Mouse (Mus musculus) ovary, postnatal 10 days (tissue): ENCODE results near the gene Ptges3.
A peak's percentile ranks its signal among the peaks of the same experiment; 100 is the strongest.
"Not testable (repeated sequence)": the region's sequence is repeated elsewhere in the genome, so short reads cannot be mapped to it uniquely, and the experiment has no call there.

Experiments used
- DNase-seq: peaks from one replicate; pipeline ENCODE4 v3.0.0; 2022; ENCODE audit warnings: low spot score

The Ptges3 gene

DNA sequence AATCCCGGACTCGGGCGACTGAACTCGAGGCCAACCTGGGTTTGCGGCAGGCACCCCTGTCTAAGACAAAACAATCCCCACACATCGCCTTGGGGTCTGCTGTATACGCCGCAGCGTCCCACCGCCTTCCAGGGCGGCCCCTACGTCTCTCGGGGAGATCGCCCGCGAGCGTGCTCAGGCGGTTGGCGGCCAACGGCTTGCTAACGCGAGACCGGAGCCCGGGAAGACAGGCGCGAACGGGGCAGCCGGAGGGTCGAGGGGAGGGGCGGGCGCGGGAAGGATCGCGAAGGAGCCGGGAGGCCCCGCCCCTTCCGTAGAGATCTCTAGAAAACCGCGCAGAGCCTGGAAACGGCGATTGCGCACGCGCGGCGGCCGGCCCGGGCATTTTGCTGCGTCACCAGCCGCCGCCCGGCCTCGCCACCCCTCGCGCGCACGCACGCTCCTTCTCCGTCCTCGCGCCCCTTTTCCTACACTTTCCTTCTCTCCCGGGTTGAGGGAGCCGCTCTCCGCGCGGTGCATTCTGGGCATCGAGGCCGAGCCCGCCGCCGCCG, at the start of gene Ptges3:
Gene Ptges3 (plus strand): TSS at position 354 of the 551 bp plus-strand sequence.
- DNase-seq, result peak; percentile 97

DNA sequence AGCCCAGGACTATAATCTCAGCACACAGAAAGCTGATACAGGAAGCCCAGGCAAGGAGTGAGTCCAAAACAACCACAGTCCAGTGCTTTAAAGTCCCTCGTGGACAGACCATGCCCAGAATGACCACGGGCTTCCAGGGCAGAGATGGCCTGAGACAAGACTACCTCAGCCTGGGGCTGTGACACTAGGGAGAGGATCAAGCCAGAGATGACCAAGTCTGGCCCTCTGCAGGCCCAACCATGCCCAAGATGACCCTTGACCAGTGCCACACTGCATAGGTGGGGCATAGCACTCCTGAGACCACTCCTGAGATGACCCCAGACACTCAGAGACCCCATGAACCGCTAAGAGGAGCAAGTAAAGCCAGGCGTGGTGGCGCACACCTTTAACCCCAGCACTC, 49.0 kb upstream of the Ptges3 start:
- DNase-seq, result no peak

DNA sequence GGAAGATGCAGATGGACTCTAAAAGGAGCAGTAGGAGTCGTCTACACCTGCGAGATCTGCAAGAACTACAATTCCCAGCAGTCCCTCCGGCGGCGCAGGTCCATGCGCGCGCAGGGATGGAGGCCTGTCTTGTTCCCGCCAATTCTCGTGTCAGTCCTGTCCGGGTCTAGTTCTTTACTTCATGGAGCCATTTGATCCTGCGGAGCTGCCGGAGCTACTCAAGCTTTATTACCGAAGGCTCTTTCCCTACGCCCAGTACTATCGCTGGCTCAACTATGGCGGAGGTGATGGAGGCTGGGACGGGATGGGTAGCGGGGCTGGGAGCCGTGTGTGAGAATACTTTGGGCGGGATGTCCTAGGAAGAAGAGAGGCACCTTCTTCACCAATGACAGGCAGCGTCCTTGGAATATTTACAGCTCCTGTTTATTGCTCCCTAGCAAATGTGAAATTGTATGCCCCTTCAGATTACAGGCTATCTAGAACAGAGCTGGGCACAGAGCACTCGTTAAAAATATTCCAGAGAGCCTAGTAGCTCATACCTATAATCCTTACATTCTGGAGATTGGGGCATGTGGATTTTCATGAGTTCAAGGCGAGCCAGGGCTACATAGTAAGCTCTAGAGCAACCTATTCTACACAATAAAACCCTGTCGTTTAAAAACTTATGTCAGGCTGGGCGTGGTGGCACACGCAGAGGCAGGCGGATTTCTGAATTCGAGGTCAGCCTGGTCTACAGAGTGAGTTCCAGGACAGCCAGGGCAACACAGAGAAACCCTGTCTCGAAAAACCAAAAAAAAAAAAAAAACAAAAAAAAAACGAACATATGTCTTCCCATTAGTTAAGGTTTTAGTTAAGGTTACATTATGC, 43.5 kb upstream of the Ptges3 start, which contains the start of gene Prim1:
Gene Prim1 (plus strand): TSS at position 101 of the 867 bp plus-strand sequence.
- peak; percentile 44 for DNase-seq

DNA sequence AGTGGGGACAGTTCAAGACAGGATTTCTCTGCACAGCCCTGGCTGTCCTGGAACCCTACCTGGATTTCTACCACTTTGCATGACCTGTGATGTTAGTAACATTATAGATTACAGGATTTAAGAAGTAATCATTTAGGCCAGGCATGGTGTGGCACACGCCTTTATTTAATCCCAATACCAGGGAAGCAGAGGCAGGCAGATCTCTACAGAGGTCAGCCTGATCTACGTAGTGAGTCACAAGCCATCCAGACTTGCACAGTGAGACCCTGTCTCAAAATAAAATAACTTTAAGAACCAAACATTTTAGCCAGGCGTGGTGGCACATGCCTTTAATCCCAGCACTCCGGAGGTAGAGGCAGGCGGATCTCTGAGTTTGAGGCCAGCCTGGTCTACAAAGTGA, 36.6 kb upstream of the Ptges3 start:
- no peak for DNase-seq

DNA sequence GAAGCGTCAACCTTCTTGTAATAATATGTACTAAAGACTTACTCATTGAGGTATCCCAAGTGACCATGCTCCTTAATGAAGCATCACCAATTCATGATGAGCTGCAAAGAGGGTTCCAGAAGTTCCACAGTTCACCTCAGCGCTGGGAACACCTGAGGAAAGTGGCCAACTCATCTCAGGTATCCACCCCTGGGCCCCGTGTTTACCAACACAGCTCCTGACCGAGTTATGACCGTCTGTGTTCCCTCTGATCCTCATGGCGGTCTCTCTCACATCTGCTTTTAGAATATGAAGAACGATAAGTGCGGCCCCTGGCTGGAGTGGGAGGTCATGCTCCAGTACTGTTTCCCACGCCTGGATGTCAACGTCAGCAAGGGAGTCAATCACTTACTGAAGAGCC, 35.3 kb upstream of the Ptges3 start:
- DNase-seq, result no peak

DNA sequence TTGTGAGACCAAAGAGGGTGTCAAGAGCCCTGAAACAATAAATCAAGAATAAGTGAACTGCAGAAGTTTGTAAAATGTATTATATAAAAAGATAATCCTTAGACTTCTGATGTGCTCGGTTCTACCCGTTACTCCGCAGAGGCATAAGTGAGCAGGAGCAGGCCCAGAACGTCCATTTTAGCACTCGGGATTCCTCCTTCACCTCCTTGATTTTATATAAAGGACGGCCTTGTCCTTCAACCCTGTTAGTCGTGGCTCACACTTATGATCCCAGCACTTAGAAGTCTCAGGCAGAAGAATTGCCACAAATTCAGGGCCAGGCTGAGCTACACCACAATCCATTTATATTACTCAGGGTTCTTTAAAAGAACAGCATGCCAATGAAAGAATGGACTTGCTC, 28.8 kb upstream of the Ptges3 start:
- no peak for DNase-seq

DNA sequence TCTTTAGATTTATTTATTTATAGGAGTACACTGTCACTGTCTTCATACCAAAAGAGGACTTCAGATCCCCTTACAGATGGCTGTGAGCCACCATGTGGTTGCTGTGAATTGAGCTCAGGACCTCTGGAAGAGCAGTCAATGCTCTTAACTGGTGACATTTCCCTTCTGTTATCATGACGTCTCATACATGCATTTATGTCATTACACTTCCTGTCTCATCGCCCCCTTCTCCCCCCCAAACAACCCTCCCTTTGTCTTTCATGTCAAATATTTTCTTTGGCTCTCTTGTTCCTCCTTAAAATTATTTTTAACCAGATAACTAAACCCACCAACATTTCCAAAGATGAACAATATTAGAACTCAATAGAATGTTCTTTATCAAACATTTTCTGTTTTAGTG, 27.9 kb upstream of the Ptges3 start:
- DNase-seq, result no peak

DNA sequence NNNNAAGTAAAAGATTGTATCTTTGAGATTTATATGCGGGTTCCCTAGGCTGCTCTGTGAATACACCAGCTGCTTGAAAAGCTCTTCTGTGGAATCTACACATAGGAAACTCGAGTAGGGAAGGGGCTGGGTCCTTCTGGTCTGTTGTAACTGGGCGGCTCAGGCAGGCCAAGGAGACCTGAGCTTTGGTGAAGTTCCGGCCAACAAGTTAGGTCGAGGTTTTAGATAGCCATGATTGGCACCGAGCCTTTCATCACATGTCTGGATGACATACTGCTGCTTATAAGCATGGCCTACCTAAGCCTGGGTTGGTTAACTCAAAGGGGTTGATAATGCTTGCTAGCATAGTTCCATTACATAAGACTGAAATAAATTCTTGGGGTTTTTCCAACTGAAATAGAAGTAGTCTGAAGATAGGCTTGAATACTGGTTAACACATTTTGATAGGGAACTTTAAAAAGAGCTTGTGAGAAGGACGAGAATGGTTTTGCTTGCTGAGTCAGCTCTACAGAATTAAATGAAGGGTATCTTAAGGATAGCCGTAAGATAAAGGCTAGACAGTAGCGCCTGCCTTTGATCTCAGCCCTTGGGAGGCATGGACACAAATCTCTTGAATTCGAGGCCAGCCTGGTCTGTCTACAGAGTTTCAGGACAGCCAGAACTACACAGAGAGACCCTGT, 21.9 kb upstream of the Ptges3 start:
- no peak for DNase-seq

DNA sequence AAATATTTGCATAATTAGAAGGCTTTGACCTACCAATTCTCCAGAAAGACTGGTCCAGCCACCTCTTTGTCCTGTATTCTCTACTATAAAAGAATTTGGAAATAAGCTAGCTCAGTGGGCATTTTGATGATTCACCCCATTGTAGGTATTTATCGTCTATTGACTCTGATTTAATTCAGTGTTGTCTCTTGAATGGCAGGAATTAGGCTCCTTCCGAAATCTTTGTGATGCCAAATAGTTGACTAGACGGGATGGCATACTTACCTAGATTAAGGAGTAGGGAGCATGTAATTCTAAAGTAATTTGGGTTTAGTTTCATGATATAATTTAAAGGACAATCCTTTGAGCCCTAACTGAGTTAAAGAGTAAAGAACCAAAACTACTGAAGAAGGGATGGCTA, 20.8 kb upstream of the Ptges3 start:
- no peak for DNase-seq

DNA sequence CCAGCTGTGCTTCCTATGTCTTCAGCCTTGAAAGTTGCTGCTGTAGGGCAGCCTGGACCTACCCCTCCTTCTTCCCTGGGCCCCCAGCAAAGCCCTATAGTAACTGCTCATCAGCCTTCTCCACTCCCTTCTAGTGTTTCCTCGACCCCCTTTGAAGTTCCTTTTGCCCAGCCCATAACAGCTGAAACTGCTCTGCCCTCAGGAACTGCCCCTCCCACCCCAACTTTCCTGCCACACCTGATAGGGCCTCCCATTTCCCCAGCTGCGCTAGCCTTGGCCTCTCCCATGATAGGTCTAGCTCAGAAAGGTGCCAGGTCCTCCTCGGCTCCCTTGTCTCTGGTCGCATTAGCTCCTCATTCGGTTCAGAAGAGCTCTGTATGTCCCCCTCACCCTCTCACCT, 19.6 kb upstream of the Ptges3 start:
- no peak for DNase-seq

DNA sequence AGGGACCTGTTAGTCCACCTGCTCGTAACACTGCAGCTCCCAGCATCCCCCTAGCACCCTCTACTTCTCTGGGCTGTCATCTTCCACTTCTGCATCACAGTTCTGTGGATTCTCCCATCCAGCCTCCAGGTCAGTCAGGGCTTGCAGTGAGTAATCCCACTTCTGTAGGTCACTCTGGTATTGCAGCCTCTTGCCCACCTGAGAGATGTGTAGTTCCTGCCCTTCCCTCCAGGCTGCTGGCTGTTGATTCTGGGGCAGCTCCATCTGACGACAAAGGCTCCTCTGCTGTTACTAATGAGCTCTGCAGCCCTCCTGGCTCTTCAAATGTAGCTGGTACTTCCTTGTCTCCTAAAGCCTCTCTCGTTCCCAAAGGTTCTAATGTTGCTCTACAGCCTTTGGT, 18.9 kb upstream of the Ptges3 start:
- no peak for DNase-seq

DNA sequence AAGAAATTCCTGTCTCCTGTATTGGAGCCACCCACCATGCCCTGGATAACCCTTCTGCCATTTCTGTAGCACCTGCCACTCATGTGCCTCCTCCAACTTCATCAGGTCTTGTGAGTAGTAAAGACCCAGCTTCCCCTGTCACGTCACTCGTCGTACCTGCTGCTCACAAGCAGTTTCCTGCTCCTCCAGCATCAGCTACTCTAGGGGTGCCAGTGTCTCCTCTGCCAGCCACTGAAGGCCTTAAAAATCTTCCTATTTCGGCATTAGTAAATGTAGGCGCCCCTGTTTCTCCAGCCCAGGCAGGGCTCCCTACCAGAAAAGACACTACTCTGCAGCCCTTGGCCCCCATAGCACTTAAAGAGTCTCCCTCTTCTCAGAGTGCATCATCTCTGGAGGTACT, 18.5 kb upstream of the Ptges3 start:
- DNase-seq, result no peak

DNA sequence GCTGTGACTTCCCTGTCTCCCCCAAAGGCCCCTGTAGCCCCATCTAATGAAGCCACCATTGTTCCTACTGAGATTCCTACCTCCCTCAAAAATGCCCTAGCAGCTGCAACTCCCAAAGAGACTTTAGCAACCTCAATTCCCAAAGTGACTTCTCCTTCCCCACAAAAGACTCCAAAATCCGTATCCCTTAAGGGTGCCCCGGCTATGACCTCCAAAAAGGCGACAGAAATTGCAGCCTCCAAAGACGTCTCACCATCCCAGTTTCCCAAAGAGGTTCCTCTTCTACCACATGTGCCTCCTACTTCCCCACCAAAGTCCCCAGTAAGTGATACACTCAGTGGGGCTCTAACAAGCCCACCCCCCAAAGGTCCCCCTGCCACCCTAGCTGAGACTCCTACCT, 17.1 kb upstream of the Ptges3 start:
- no peak for DNase-seq

DNA sequence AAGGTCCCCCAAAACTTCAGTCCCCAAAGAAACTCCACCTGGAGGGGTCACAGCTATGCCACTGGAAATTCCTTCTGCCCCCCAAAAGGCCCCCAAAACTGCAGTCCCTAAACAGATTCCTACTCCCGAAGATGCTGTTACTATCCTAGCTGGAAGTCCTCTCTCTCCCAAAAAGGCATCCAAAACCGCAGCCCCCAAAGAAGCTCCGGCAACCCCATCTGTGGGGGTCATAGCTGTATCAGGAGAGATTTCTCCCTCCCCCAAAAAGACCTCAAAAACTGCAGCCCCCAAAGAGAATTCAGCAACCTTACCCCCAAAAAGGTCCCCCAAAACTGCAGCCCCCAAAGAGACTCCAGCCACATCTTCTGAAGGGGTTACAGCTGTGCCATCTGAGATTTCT, 16.3 kb upstream of the Ptges3 start:
- no peak for DNase-seq

DNA sequence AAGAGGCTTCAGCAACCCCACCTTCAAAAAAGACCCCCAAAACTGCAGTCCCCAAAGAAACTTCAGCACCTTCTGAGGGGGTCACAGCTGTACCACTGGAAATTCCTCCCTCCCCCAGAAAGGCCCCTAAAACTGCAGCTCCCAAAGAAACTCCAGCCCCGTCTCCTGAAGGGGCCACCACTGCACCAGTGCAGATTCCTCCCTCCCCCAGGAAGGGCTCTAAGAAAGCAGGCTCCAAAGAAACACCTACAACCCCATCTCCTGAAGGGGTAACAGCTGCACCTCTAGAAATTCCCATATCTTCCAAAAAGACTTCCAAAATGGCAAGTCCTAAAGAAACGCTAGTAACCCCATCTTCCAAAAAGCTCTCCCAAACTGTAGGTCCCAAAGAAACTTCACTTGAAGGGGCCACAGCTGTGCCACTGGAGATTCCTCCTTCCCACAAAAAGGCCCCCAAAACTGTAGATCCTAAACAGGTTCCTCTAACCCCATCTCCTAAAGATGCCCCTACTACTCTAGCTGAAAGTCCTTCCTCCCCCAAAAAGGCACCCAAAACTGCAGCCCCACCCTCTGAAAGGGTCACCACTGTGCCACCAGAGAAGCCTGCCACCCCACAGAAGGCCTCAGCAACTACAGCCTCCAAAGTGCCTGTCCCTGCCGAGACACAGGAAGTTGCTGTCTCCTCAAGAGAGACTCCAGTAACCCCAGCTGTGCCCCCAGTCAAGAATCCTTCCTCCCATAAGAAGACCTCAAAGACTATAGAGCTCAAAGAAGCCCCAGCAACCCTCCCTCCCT, 15.5 kb upstream of the Ptges3 start:
- DNase-seq, result no peak

DNA sequence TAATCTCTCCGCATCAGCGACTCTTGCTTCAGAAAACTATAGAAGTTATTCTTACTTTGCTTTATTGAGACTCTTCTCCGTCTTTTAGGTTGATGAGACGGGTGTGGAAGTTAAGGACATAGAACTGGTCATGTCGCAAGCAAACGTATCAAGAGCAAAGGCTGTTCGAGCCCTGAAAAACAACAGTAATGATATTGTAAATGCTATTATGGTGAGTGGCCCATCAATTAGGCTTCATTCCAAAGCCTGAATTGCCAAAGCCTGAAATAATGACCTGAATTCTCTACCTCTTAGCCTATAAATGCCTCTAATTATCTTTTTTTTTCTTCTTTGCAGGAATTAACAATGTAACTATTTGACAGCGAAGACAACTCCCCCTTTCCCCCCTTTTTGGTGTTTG, 10.6 kb upstream of the Ptges3 start:
- no peak for DNase-seq

DNA sequence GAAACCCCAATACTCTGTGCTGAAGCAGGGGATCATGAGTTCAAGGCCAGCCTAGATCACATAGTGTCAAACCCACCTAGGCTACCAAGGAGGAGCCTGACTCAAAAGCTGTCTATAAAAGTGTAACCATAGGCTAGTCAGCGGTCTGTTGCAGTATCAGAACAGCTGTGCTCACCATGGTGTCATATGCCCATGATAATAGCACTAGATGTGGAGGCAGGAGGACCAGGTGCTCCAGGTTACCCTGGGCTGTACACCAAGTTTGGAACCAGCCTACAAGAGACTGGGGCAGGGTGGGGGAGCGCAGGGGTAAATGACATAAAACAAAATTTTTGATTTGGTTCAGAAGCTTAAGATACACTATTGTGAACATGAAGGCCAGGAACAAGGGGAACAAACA, 9.0 kb upstream of the Ptges3 start:
- DNase-seq, result no peak

DNA sequence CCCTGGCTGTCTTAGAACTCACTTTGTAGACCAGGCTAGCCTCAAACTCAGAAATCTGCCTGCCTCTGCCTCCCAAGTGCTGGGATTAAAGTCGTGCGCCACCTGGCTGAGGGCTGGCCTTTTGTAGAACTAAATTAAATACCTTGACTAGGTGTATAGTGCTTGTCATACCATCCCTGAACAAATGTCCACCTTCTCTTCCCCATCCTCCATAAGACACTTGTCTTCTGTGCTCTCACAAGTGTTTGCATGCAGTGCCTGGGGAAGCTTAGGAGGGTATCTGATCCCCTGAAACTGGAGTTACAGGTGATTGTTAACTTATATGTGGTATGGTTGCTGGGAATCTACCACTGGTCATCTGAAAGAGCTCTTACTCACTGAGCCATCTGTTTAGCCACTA, 8.4 kb upstream of the Ptges3 start:
- DNase-seq, result no peak

DNA sequence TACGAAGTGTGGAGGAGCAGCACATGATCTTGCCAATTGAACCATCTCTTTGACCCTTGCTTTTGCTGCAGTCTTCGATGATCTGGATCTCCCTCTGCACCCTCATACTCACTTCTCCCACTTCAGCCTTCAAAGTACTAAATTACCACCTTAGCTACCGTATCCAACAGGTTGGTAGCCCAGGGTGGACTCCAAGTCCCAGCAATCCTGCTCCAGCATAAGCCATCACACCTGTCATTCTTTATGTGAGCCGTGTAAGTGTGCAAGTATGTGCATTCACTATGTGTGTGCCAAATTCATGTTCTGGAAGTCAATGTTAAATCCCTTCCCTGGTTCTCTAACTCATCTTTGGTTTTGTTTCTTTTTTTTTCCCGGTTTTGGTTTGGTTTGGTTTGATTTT, 7.2 kb upstream of the Ptges3 start:
- no peak for DNase-seq

DNA sequence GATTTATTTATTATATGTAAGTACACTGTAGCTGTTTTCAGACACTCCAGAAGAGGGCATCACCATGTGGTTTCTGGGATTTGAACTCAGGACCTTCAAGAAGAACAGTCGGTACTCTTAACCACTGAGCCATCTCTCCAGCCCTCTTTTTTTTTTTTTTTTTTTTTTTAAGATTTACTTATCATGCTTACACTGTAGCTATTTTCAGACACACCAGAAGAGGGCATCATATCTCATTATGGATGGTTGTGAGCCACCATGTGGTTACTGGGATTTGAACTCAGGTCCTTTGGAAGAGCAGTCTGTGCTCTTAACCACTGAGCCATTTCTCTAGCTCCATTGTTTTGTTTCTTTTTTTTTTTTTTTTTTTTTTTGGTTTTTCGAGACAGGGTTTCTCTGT, 6.6 kb upstream of the Ptges3 start:
- DNase-seq, result not testable (repeated sequence)

DNA sequence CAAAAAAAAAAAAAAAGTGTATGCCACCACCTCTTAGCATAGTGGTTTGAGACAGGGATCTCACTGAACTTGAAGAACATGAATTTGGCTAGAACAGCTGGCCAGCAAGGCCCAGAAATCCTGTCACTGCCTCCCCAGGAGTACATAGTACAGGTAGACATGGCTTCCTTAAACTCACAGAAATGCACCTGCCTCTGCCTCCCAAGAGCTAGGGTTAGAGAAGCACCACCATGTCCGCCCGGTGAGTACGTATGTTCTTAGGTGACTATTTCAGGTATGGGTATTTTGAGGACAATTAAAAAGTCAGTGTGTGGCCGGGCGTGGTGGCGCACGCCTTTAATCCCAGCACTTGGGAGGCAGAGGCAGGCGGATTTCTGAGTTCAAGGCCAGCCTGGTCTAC, 5.8 kb upstream of the Ptges3 start:
- no peak for DNase-seq

DNA sequence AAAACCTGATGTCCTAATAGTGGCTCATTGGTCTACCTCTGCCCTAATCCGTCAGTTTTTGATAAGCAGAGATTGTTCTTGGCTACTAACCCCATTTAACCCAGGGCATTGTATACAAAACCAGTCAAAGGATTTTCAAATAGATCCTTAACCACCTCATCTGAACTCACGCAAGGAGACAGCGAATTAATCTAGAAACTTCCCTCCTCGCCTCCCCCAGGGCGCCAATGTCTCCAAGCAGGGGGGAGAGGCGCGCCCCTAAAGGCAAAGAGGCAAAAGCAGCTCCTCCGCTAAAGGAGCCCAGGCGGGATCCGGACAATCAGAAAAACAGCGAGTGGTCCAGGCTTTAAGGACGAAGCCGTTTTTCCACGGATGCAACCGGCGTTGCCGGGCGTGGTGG, 570 bp upstream of the Ptges3 start:
- DNase-seq, result no peak
